Mouse (Mus musculus) heart, adult 2 months (tissue): Measurements from ENCODE around the gene Zfp568.

Source experiments
- EP300 ChIP-seq: fragments of 200-500 bp; IDR thresholded peaks from 2 replicates; pipeline ENCODE4 v1.6.1; 2011; ENCODE audit warnings: low read depth, low read length, control low read depth; ENCODE audit not compliant: insufficient read depth
- POLR2A ChIP-seq: fragments of 200-500 bp; IDR thresholded peaks from 2 replicates; pipeline ENCODE4 v1.6.1; 2011; ENCODE audit warnings: mild to moderate bottlenecking, low read depth, low read length, control low read depth; ENCODE audit not compliant: insufficient read depth

GRCm38 (mm10) chr7:29941027-29941426 is 42.7 kb upstream of the Zfp568 start:
- TF ChIP-seq POLR2A (no peak), EP300 (no peak)
